Mouse (Mus musculus): ENCODE measurements at regions not wholly inside any gene's neighbourhood (a gene's known extent, or its start where the extent isn't known, plus 50 kb on each side); places are given as distances from the start of the nearest gene placed in this dataset.

DNA sequence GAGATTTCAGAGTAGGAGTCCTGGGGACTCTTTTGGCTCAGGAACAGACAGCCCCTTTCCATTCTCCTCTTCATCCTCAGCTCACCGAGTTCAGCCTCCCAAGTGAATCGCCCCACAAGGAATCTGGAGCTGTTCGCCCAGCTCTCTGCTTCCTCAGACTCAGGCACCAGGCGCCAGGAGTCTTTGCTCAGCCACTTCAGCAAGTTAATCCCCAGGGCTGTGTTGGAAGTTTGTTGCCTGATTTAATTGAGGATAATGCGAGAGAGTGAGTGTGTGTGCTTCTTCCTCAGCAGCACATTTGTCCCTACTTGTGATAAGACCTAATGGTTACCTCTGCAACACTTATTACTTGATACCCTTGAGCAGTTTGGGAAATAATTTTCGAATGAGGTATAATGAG lies 177.8 kb upstream of the Frmd6 start:
- peak overlapping the region; percentile 83 for H3K27ac ChIP-seq
- WGBS = 46% methylated on average over 6 of the region's 6 CpGs
- peaks cover 9% of the 10 kb centered on the region for H3K36me3 ChIP-seq (ENCODE audit: control insufficient read depth, insufficient read depth, low read length)
- no peaks in the 10 kb centered on the region for H3K27me3 ChIP-seq (ENCODE audit: control insufficient read depth, insufficient read depth, low read length)
- peak; percentile 44 for DNase-seq
- no peak overlapping the region for H3K4me3 ChIP-seq
- H3K79me2 ChIP-seq (replicated peaks; ENCODE audit: control insufficient read depth, insufficient read depth, low read length) = no peaks in the 10 kb centered on the region
- H3K9ac ChIP-seq (ENCODE audit: low read depth, low read length) = no peak overlapping the region
- TF ChIP-seq POLR2A (IDR thresholded peaks at IDR 0.05; ENCODE audit: insufficient read depth, low read depth, low read length) = no peak
- no peak for TF ChIP-seq EP300 (IDR thresholded peaks at IDR 0.05; ENCODE audit: insufficient read depth, low read depth, low read length)
- no peak for TF ChIP-seq CTCF (IDR thresholded peaks at IDR 0.05)
- intact Hi-C loops (cut with DNase I) = no loop called here
- H3K4me1 ChIP-seq (ENCODE audit: control insufficient read depth, insufficient read depth, low read length) = peaks cover 7% of the 10 kb centered on the region

DNA sequence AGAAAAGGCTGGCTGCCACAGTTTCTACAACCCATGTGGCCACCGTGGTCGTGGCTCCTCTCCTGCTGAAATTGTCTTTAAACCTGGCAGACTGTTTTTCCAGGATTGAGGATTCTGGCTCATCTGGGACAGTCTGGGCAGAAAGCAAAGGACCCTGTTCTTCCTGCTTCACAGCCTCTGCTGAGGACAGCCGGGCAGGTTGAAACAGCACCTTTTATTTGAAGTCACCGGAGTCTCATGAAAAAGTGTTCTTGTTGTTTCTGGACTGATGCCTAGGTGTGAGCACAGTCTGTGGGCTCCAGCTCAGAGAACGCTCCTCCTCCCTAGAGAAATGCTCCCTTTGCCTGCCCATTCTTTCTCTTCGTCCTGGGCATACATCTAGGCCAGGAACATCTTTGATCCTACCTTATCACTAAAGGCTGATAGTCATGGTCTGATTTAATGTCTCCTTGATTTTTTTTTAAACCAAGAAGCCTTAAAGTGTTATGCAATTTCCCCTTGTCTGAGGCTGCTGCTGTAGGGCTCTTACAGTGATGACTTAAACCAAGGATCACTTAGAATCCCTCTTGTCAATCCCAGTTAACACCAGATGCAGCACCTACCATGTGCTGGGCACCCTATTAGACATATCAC lies 177.0 kb upstream of the Frmd6 start:
- H3K9ac ChIP-seq (ENCODE audit: low read depth, low read length) = no peak overlapping the region
- H3K27me3 ChIP-seq (ENCODE audit: control insufficient read depth, insufficient read depth, low read length) = no peaks in the 10 kb centered on the region
- DNase-seq = peak in 1 of 2 experiments; percentile 40
- 32% methylated on average over 6 of the region's 6 CpGs for WGBS
- H3K79me2 ChIP-seq (replicated peaks; ENCODE audit: control insufficient read depth, insufficient read depth, low read length) = no peaks in the 10 kb centered on the region
- no peak overlapping the region for H3K4me3 ChIP-seq
- H3K27ac ChIP-seq = peak overlapping the region; percentile 83
- H3K36me3 ChIP-seq (ENCODE audit: control insufficient read depth, insufficient read depth, low read length) = peaks cover 9% of the 10 kb centered on the region
- H3K4me1 ChIP-seq (ENCODE audit: control insufficient read depth, insufficient read depth, low read length) = peaks cover 7% of the 10 kb centered on the region
- intact Hi-C loops (cut with DNase I) = no loop called here
- TF ChIP-seq POLR2A (IDR thresholded peaks at IDR 0.05; ENCODE audit: insufficient read depth, low read depth, low read length) (no peak), EP300 (IDR thresholded peaks at IDR 0.05; ENCODE audit: insufficient read depth, low read depth, low read length) (no peak), CTCF (IDR thresholded peaks at IDR 0.05) (no peak)

DNA sequence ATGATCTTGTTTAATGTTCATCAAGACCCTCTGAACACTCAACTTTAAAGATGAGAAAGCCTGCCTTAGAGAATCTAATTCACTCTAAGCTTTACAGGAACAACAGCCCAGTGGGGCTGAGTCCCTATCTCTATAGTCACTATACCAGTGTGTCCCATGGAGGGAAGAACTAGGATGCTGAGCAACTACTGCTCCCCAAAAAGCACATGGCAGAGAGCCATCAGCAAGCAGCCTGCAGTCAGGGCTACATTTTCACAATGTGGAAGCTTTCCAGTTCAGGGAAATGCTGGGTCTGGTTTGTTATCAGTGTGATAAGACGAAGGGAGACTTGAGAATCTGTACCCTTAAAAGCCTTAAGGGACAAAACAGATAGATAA lies 176.5 kb upstream of the Frmd6 start:
- no peak overlapping the region for H3K9ac ChIP-seq (ENCODE audit: low read depth, low read length)
- 26% methylated on average over 1 of the region's 1 CpGs for WGBS
- TF ChIP-seq POLR2A (IDR thresholded peaks at IDR 0.05; ENCODE audit: insufficient read depth, low read depth, low read length) = no peak
- no peak for TF ChIP-seq EP300 (IDR thresholded peaks at IDR 0.05; ENCODE audit: insufficient read depth, low read depth, low read length)
- TF ChIP-seq CTCF (IDR thresholded peaks at IDR 0.05) = no peak
- intact Hi-C loops (cut with DNase I) = no loop called here
- H3K4me3 ChIP-seq = no peak overlapping the region
- H3K36me3 ChIP-seq (ENCODE audit: control insufficient read depth, insufficient read depth, low read length) = peaks cover 13% of the 10 kb centered on the region
- H3K4me1 ChIP-seq (ENCODE audit: control insufficient read depth, insufficient read depth, low read length) = peaks cover 7% of the 10 kb centered on the region
- H3K79me2 ChIP-seq (replicated peaks; ENCODE audit: control insufficient read depth, insufficient read depth, low read length) = no peaks in the 10 kb centered on the region
- no peak for DNase-seq
- H3K27me3 ChIP-seq (ENCODE audit: control insufficient read depth, insufficient read depth, low read length) = no peaks in the 10 kb centered on the region
- peak overlapping the region; percentile 83 for H3K27ac ChIP-seq

DNA sequence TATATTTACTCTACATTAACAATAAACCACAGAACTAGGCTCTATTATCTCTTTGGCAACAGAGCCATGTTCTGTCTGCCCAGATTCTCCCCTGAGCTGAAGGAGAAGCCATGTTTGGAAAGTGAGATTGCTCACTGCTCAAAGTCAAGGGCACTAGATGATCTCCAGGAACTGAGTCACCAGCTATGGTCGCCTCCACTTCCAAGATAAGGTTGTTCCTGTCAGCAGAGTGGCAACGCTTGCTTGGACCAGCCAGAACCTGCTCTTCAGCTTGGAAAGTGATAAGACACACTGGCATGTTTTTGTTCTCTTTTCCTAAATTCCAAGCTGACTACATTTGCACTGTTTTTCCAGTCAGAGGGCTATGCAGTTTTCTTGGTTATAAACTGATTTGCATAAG lies 175.6 kb upstream of the Frmd6 start:
- Histone ChIP-seq H3K27me3 (ENCODE audit: control insufficient read depth, insufficient read depth, low read length) (no peaks in the 10 kb centered on the region), H3K27ac (peak overlapping the region; percentile 83), H3K4me3 (no peak overlapping the region), H3K4me1 (ENCODE audit: control insufficient read depth, insufficient read depth, low read length) (peaks cover 7% of the 10 kb centered on the region), H3K79me2 (replicated peaks; ENCODE audit: control insufficient read depth, insufficient read depth, low read length) (no peaks in the 10 kb centered on the region), H3K36me3 (ENCODE audit: control insufficient read depth, insufficient read depth, low read length) (peaks cover 16% of the 10 kb centered on the region), H3K9ac (ENCODE audit: low read depth, low read length) (peak overlapping the region; percentile 53; the same call in 1 of the 2 replicates)
- TF ChIP-seq CTCF (IDR thresholded peaks at IDR 0.05) (no peak), POLR2A (IDR thresholded peaks at IDR 0.05; ENCODE audit: insufficient read depth, low read depth, low read length) (peak; percentile 54; the same call in 1 of the 2 replicates), EP300 (IDR thresholded peaks at IDR 0.05; ENCODE audit: insufficient read depth, low read depth, low read length) (peak; percentile 99)
- DNase-seq = peak in 1 of 2 experiments; percentile 77
- intact Hi-C loops (cut with DNase I) = loop anchor here (2.0 kb wide), 2 partner anchors 95 to 231 kb away; no protein-coding TSS in a partner anchor
- WGBS = 21% methylated on average over 2 of the region's 2 CpGs

DNA sequence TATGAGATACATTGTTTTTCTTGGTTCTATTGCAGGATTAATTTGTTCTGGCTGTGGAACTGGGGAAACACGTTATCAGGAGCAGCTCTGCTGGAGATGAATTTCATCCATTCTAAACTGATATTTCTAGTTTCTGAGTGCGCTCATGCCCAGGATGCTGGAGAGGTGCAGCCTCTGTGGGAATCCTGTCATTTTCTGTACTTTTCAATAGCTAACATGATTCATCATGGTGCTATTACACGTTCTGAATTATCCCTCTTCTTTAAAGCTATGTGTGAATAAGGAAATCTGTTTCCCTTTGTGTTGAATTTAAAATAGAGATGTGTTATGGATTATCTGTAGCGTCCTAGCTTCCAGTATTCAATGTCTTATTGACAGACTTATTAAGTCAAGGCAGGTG lies 174.8 kb upstream of the Frmd6 start:
- Histone ChIP-seq H3K27ac (peak overlapping the region; percentile 83), H3K79me2 (replicated peaks; ENCODE audit: control insufficient read depth, insufficient read depth, low read length) (no peaks in the 10 kb centered on the region), H3K9ac (ENCODE audit: low read depth, low read length) (peak overlapping the region; percentile 57), H3K36me3 (ENCODE audit: control insufficient read depth, insufficient read depth, low read length) (peaks cover 23% of the 10 kb centered on the region), H3K4me3 (peak overlapping the region; percentile 32), H3K27me3 (ENCODE audit: control insufficient read depth, insufficient read depth, low read length) (no peaks in the 10 kb centered on the region), H3K4me1 (ENCODE audit: control insufficient read depth, insufficient read depth, low read length) (peaks cover 11% of the 10 kb centered on the region)
- intact Hi-C loops (cut with DNase I) = loop anchor here (2.0 kb wide), 2 partner anchors 96 to 230 kb away; no protein-coding TSS in a partner anchor
- WGBS = 59% methylated on average over 4 of the region's 4 CpGs
- TF ChIP-seq POLR2A (IDR thresholded peaks at IDR 0.05; ENCODE audit: insufficient read depth, low read depth, low read length) (no peak), CTCF (IDR thresholded peaks at IDR 0.05) (no peak), EP300 (IDR thresholded peaks at IDR 0.05; ENCODE audit: insufficient read depth, low read depth, low read length) (no peak)
- DNase-seq = no peak

DNA sequence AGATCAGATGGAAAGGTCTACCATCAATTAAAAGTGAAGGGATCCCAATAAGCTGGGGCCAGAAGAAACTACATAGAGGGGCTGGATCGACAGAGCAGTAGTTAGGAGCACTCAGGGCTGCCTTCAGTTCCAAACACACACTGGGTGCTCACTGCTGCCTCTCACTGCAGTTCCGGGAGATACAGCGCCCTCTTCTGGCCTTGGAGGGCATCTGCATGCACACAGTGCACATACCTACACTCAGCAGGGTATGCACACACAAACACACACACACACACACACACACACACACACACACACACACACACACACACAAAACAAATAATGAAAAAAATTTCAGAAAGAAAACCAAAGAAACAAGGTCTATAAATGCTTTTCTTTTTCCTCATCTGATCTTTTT lies 172.6 kb upstream of the Frmd6 start:
- peak overlapping the region; percentile 38; the same call in 1 of the 2 replicates for H3K27ac ChIP-seq
- WGBS = 79% methylated on average over 3 of the region's 3 CpGs
- H3K27me3 ChIP-seq (ENCODE audit: control insufficient read depth, insufficient read depth, low read length) = no peaks in the 10 kb centered on the region
- H3K4me1 ChIP-seq (ENCODE audit: control insufficient read depth, insufficient read depth, low read length) = peaks cover 18% of the 10 kb centered on the region
- H3K4me3 ChIP-seq = no peak overlapping the region
- intact Hi-C loops (cut with DNase I) = no loop called here
- no peak for DNase-seq
- H3K36me3 ChIP-seq (ENCODE audit: control insufficient read depth, insufficient read depth, low read length) = peaks cover 34% of the 10 kb centered on the region
- no peak overlapping the region for H3K9ac ChIP-seq (ENCODE audit: low read depth, low read length)
- TF ChIP-seq CTCF (IDR thresholded peaks at IDR 0.05) = peak; percentile 29
- no peak for TF ChIP-seq POLR2A (IDR thresholded peaks at IDR 0.05; ENCODE audit: insufficient read depth, low read depth, low read length)
- no peaks in the 10 kb centered on the region for H3K79me2 ChIP-seq (replicated peaks; ENCODE audit: control insufficient read depth, insufficient read depth, low read length)

Data from heart, adult 2 months (tissue).